Mouse (Mus musculus): ENCODE data around the gene Nelfb.

Nelfb gene

DNA sequence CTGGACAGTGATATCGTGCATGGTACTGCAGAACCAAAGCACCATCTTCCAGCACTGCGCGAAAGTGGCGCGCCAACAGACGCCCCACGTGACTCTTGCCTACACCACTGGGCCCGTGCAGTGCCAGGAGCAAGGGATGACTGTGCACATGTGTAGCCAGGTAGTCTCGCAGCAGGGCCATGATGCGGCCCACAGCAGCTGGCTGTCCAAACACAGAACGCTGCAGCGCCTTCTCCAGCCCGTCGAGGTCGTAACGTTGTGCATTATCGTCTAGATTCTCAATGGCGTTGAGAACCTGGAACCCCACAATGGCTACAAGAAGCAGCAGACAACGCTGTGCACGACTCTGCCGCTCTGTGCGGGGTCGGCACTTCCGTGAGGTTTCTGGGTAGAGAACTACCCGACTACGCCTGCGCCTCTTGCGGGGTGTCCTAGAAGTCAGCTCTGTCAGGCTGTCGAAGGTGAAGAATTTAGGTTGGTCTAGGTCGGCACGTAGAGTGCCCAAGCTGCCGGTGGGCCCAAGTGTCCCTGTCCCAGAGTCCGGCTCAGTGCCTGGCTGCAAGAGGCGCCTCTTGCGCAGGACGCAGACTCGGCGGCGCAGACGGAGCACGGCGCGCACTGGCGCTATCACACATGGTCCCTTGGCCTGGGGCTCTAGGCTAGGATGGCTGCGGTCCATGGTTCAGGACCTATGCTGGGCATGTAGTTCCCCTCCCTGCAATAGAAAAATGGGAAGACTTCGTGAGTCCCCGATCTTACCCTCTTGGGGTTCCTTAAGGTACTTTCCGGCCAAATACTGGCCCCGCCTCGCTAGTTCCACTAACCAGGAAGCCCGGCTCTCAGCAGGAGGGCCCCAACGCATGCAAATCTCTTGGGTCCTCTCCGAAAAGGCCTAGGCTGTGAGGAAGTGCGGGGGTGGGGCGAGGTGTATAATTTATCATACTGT, 15.8 kb downstream of the Nelfb start:
- peak in 1 of 2 experiments; percentile 9 for DNase-seq

DNA sequence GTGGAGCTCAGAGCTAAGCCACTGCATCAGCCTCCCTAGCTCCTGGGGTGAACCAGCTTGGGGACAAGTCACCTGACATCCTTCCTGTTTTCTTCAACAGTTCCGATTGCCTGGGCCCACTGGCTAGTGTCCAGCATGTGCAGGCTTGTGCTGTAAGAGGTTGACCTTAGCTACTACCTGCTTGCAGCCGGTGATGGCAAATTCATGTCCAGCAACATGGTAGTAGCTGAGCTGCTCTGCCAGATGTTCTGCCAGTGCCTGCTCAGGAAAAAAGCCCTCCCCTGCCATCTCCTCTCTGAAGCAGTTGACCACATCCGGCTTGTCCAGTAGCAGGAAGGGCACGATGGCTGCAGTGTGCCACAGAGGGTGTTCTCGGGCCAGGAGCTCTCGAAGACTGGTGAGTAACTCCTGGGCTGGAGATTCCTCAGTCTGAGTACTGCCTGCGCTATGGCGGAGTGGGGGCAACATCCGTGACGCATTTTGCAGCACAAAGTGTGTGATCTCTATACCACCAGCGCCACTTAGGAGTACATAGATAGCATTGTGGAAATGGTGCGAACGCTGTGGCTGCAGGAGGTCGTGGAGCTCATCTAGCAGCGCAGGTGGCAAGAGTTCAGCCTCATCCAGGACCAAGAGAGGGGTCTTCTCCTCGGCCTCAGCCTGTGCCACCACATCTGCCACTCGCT, 16.7 kb downstream of the Nelfb start:
- DNase-seq: peak in 1 of 2 experiments; percentile 2

DNA sequence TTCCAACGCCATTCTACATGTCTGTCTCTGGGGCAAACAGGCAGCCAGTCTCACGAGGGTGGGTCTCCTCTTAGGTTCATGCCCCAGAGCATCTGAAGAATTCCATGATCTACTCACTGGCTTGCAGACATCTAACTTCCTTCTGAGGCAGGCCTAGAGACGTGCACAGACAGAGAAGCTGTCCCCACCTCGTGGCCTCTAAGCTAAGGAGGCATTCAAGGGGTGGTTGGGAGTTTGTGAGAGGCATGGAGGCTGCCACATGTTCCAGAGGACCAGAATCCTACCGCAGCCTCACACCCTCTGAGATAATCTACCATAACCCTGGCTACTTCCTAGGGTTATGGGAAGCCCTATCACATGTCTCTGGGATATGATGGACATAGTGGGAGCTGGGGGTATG, 17.3 kb downstream of the Nelfb start:
- DNase-seq: no peak

DNA sequence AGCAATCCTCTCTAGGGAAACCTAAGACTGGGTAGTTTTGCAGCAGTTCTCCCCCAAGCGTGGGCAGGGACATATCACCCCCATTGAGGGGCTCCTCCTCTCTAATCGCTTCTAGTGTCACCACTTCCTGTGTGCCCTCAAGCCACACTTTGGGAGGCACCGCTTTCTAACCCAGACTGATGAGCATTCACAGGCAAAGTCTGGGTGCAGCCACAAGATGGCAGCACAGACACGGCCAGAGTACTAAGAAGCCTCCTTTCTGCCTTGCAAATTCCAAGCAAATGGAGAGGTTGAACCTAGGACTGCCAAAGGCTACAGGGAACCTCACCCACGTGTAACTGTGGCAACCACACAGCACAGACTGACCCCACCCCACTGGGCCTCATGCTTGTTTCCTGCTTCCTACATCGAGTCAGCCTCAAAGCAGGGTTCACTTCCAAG, 17.9 kb downstream of the Nelfb start:
- DNase-seq: peak; percentile 87 to 89

DNA sequence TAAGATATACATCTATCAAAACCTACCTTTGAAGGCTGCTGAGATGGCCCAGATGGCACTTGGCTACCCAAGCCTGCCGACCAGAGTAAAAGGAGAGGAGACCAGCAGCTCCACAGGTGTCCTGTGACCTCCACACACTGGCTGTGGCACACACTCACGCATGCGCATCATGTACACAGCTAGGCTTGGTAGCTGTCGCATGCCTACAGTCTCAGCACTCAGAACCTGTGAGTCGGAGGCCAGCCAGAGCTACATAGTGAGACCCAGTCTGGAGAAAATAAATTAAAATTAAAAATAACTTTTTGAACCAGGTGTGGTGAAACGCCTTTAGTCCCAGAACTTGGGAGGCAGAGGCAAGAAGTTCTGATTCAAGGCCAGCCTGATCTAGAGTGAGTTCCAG, 23.4 kb downstream of the Nelfb start:
- DNase-seq: no peak

DNA sequence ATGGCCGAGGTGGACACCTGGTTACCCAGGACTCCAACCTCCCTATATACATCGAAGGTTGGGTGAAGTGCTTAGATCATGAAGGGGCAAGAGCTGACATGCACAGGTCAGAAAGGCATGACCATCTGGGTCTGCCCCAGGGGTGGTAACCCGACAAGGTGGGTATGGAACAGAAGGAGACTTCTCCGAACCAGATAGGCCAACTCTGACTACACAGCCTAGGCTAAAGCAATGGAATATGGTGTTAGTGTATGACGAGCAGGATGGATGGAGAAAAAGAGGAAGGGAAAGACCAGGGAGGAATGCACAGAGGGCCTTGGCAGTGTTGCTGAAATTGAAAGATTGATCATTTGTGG, 24.7 kb downstream of the Nelfb start:
- no peak for DNase-seq

DNA sequence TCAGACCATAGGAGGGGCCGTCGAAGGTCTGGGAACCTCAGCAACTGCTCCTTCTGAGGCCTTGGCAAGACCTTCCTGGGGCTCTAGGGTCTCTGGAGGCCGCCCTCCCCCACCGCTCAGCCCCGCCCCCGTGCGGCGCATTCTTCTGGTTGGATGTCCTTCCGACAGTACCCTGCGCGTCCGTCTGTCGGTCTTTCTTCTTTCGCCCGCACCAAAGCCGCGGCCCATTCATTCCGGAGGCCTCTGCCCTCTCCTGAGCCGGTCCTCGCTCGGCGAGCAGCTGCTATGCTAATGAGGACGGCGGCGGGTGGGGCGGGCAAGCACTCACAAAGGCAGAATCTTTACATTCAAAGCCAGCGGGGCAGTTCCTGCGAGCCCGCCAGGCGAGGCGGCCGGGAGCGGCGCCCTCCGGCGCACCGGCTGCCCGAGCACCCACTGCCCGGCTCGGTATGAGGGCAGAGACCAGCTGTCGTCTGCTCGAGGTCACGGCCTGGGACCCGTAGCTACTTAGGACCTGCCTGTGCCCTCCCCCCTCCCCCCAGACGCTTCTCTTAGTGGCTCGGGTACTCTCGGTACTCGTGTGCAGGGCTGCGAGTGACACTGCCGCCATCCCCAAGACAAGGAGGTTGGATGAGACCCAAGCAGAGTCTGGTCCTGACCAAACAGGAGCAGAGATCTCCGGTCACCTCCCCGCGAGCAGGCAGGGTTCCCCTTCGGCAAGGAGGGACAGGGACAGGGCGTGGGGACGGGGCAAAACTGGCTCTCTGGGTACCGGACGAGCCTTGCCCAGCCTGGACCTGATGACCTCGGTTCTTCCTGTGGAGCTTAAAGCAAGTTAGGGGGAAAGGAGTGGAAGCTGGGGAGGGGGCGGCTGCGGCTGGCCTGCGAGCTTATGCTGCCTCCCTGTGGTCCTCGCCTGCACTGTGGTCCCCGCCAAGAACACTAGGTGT, 25.4 kb downstream of the Nelfb start:
- DNase-seq: peak in 1 of 2 experiments; percentile 29

DNA sequence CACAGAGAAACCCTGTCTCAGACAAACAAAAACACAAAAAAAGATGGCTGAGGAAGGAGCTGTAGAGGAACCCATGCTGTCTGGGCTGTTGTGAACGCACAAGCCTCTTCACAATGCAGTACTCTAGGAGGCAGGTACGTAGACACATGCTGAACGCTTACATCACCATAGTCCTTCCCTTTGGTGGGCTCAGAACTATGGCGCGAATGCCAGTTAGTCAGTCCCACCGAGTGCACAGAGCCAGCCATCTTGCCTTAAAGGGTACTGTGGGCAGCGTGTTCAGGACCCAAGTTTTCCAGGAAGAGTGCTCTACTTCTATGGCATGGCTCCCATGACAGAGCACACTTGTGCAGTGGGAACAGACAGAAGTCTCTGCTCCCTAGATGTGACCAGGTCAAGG, 26.8 kb downstream of the Nelfb start:
- no peak for DNase-seq

DNA sequence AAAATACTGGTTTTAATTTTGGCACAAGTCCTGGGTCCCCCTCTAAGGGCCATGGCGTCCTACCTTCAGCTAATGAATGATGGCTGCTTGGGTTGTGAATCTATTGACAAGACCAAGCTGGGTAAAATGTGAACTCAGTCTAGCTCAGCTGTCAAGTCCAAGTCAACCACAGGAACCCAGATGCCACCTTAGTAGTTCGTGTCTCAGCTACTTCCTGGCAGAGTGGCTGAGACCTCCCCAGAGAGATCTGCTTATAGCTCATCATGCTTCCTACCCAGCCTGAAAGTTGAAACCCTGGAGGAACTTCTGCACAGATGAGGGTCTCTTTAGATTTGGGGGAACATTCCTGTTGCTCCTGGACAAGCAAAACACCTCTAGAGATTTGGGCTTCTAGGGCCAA, 28.0 kb downstream of the Nelfb start:
- no peak for DNase-seq

DNA sequence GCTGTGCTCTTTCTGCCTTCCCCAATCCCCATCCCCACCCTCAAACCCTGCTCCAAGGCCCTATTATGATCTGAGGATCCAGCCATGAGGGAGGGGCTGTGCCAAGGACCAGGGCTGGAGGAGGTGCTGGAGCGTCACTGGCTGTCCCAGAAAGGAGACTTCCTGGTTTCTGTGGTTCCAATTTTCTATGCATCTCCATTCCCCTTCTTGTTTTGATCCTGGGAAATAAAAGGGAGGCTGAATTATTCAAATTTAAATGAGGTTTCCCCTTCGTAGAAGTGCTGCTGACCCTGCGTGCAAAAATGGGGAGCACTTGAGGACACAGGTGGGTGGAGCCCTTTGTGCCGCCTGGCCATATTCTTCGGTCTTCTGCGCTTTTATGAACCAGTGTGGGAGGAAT, 28.6 kb downstream of the Nelfb start:
- no peak for DNase-seq

DNA sequence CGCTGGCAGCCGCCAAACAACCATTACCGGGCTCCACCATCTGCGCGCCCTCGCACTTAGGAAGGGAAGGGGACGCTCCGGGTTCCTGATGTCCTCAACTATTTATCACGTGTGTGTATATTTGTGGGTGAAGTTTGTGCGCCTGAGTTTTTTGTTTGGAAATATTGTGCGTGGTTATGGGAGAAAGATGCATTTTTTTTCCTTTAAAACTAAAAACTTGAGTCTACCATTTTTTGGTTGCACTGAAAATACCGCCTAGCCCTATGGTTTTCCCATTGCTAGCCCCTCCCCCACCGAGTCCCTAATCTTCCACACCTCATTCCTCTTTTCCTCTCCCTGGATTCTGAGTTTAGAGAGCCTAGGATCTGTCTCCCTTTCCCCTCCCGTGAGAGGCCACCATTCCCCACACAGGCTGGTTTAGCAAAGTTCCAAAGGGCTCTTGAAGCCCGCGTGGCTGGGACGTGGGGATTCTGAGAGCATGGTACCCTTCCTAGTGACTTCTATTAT, 29.3 kb downstream of the Nelfb start:
- peak in 1 of 2 experiments; percentile 2 for DNase-seq

DNA sequence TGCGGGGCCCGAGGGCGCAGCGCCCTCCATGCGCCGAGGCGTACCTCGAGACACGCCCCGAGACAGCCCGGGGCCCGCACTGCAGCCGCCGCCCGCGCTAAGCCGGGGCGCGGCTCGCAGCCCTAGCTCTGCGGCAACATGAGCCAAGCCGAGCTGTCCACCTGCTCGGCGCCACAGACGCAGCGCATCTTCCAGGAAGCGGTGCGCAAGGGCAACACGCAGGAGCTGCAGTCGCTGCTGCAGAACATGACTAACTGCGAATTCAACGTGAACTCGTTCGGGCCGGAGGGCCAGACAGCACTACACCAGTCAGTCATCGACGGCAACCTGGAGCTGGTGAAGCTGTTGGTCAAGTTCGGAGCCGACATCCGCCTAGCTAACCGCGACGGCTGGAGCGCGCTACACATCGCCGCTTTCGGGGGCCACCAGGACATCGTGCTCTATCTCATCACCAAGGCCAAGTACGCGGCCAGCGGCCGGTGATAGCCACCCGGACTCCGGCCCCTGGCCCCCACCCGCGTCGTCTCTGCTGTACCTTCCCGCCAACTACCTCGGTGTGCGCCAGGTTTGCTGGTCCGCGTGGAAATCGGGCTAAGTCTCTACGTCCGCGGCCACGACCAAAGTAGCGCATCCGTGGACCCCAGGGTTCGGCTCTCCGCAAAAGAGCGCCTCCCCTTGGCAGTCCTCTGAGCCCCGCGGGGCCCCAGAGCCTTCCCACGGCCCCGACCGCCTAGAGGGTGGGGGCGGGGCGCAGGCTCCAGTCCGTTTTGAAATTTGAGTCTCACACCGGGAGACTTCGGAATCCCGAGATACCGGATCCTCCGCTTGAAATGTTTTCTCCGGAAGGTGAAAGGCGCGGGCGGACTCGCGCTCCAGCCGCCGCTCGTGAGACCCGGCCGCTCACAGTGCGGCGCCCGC, 30.1 kb downstream of the Nelfb start:
- peak; percentile 35 to 36 for DNase-seq

DNA sequence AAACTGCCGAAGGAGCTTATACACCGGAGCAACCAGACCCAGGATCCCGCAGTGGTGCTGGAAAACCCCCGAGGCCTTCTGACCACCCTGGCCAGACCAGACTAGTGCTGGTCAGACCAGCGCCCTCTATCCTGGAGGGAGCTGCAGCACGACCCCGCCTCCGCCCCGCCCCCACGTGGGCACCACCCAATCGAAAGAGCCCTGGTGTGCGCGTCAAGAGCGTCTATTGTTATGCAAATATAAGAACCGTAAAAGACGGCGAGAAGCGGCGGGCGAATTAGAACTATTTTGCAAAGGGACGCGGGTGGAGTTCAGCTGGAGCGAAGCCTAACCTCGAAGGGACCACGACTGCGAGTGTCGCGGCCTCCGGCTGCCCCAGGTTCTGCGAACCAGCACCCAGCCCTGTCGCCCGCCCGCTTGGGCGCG, 30.8 kb downstream of the Nelfb start, which contains the start of gene Nrarp:
TSS of gene Nrarp (plus strand) at position 281 of the 426 bp plus-strand sequence.
- peak; percentile 83 to 91 for DNase-seq

DNA sequence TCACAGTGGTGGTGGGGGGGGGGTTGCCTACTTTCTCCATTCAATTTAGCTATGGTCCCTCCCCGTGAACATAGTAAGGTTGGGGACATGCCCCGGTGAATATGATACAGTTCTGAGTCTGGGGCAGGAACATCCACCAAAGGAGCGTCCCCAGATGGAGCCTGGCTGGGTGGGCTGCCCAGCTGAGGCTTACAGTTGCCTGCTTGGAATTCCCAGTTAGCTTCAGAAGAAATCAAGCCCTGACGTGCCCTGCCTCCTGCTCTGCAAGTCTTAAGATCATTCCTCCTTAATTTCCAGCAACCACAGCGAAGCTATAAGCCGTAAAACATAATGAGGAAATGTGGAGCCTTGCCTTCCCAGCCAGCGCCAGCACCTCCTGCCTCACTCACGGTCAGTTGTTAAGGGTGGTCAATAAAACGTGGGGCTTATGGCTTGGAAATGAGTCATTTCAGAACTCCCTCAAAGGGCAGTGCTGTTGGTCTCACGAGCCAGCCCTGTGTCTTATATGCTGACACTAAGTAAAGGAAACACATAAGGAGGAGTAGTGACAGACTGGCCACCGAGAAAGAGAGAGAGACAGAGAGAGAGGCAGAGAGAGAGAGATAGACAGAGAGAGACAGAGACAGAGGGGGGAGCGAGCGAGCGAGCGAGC, 31.6 kb downstream of the Nelfb start:
- no peak for DNase-seq

DNA sequence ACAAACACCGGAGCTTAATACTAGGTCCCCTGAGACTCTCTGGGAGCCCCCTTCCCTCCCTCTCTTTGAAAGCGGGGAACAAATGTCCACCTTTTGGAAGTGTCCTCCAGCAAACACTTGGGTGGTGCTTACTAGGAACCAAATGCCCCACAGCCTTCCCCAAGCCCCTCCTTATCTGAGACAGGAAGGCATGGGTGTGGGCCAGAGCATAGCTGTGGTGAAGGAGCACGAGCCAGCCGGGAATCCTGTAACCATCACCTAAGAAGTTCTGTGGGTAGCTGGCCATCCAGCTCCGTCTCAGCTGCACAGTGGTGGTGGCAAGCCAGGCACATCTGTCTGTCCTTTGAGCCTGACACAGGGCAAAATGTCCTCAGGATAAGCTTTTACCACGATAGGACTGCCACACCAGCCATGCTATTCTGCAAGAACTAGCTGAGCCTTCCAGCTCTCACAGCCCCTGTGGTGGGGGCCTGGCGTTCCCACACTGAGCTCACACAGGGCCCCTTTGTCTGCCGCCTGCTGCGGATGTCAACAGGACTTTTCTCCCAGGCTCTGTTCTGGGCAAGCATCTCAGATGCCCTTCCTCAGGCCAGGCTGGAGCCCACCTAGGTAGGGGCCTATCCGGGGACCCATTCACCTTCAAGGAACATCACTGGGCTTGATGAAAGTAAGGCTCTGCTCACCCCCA, 32.9 kb downstream of the Nelfb start:
- DNase-seq: no peak

DNA sequence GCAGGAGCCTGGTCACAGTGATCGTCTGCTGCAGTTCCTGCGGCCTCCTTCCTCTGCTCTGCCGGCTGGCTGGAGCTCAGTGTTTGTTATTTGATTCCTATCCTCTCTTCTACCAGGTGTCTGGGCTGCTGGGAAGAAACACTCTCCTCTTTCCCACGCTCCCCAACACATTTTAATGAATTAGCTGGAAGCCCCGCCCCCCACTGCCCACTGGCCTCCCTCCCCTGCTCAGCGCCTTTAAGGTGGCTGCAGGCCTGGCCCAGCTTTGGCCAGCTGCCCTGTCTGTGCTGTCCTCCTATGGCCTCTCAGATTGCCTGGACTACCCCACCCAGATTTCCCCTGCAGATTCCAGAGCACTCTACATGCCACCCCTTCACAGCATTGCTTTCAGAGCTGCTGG, 33.6 kb downstream of the Nelfb start:
- DNase-seq: no peak

DNA sequence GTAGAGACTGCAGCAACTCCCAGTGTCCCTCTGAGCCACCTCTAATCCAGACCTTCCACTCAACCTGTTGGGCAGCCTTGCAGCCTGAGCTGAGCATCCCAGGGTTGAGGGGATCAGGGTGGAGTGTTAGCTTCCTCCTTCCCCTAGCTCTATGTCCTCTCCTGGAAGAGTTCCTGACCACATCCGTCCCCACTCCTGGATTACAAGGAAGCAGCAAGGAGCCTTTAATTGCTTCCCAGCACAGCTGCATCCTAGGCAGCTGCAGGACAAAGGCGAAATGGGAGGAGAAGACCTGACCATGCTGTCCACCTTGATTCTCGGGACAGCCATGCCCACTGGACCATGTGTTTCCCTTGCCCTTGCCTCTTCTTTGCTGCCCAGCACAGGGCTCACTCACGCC, 34.2 kb downstream of the Nelfb start:
- DNase-seq: no peak

DNA sequence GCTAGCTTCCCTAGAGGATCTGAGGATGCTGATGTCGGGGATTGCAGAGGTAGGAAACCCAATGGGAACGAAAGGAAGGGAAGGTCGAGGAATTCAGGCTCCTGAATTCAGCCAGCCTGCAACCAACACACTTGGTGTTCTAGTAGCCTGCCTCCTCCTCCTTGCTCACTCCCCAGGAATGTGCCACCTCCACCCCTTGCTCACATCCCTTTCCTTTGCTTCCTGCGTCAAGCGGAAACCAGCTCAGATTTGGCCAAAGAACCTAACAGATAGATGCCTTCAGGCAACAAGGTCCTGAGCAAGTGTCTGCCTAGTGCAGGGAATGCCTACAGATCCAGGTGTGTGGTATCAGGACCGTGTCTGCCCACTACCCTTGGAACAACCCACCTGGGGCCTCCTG, 34.7 kb downstream of the Nelfb start:
- DNase-seq: no peak

DNA sequence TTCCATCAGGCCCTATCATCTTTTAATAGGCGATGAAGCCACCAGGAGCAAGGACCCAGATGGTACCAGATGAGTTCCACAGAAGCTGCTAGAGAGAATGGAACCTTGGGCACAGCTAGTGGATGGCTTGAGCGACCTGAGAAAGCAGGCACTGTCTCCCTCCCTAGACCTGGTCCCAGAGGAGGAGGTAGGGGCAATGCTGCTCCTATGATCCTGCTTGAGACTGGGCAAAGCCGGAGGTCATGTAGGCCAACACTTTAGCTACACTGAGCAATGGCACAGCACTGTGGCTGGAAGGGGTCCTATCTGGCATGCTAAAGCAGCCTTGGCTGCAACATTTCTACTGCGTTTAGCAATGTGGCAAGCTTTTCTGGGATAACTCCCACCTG, 35.6 kb downstream of the Nelfb start:
- DNase-seq: no peak

Measured in cerebellum, postnatal 36 days (tissue).